Mouse (Mus musculus) stomach, adult 2 months (tissue): Measurements from ENCODE around the gene Zscan4f. TPM values are rescaled to one million over a fixed set of nuclear protein-coding genes. Genes with fewer than 3 reads are reported as not detected.

Experiments used
- polyA plus RNA-seq: library from polyadenylated mRNA; depleted of rRNA; stranded (reverse); fragments of >200 nt; gene quantifications from 2 replicates; pipeline ENCODE4 v1.2.3, GENCODE M21; 2012; rRNA removed

Gene Zscan4f
- polyA plus RNA-seq, result not detected in 2 replicates

GRCm38 (mm10) chr7:11397615-11398014 lies at the start of gene Zscan4f:
Gene Zscan4f (plus strand): TSS chr7:11397915.

Other genes with a start within 250 kb of the Zscan4f start
- not detected in 2 replicates for gene Zscan4d, start 231.8 kb upstream of the Zscan4f start, polyA plus RNA-seq
- gene Zscan4e, start 87.2 kb upstream of the Zscan4f start, polyA plus RNA-seq, result not detected in 2 replicates
- not detected in 2 replicates for gene Zscan4-ps2, start 116.4 kb downstream of the Zscan4f start, polyA plus RNA-seq
- not detected in 2 replicates for gene Zscan4-ps3, start 211.4 kb downstream of the Zscan4f start, polyA plus RNA-seq